Mouse (Mus musculus) CH12.LX (cell line): ENCODE measurements at regions not wholly inside any gene's neighbourhood (a gene's known extent, or its start where the extent isn't known, plus 50 kb on each side); places are given as distances from the start of the nearest gene placed in this dataset.

Experiments
- DNase-seq: peaks from one replicate; pipeline ENCODE4 v3.0.0-alpha.2; 2013; ENCODE audit errors: extremely low read depth
- H3K27ac ChIP-seq: 2 replicates; pipeline ENCODE4 v1.5.1; 2012; ENCODE audit warnings: low read depth, mild to moderate bottlenecking, control low read depth, moderate library complexity; ENCODE audit not compliant: insufficient read depth
- H3K27me3 ChIP-seq: replicated peaks from 2 replicates; pipeline ENCODE3; 2012; ENCODE audit warnings: inconsistent platforms
- H3K36me3 ChIP-seq, 2 experiments: replicated peaks in 1 of 2; 2 replicates each; pipeline versions ENCODE3 to v1.6.1; 2012; ENCODE audit warnings: inconsistent platforms in 1 of 2, low read length in 1 of 2, mild to moderate bottlenecking in 1 of 2, mixed read lengths in 1 of 2, moderate library complexity in 1 of 2; ENCODE audit not compliant: control insufficient read depth in 1 of 2, insufficient read depth in 1 of 2
- H3K4me1 ChIP-seq, 2 experiments: 2 replicates each; pipeline ENCODE4 v1.6.1; 2012; ENCODE audit warnings: inconsistent platforms in 1 of 2, moderate library complexity in 1 of 2; ENCODE audit not compliant: insufficient read depth in 2 of 2, control insufficient read depth in 1 of 2
- H3K4me2 ChIP-seq: 2 replicates; pipeline ENCODE4 v1.6.1; 2012; ENCODE audit warnings: low read depth, mild to moderate bottlenecking, control low read depth; ENCODE audit not compliant: poor library complexity, insufficient read depth, severe bottlenecking
- H3K4me3 ChIP-seq, 3 experiments: fragments of 150-350 bp in 1 of 3; sonication (generic) in 1 of 3; replicated peaks in 1 of 3; 2 replicates each; pipeline versions ENCODE3 to v1.5.1; 2011 to 2012; ENCODE audit warnings: low read depth in 2 of 3, low read length in 2 of 3, mild to moderate bottlenecking in 2 of 3, moderate library complexity in 2 of 3, control low read depth in 1 of 3, improper control_type of control experiment in 1 of 3, inconsistent platforms in 1 of 3, mixed read lengths in 1 of 3; ENCODE audit not compliant: poor library complexity in 1 of 3
- H3K79me2 ChIP-seq: replicated peaks from 2 replicates; pipeline ENCODE4 v1.6.1; 2012; ENCODE audit warnings: mild to moderate bottlenecking, moderate library complexity; ENCODE audit not compliant: control insufficient read depth, poor library complexity, insufficient read depth, severe bottlenecking; ENCODE audit errors: extremely low read depth
- H3K9ac ChIP-seq: 2 replicates; pipeline ENCODE4 v1.6.1; 2012; ENCODE audit warnings: low read depth, mild to moderate bottlenecking, control low read depth, moderate library complexity; ENCODE audit not compliant: insufficient read depth
- H3K9me3 ChIP-seq: replicated peaks from 2 replicates; pipeline ENCODE3; 2012; ENCODE audit warnings: low read length, inconsistent platforms, mixed read lengths
- BHLHE40 ChIP-seq: IDR thresholded peaks from 2 replicates; pipeline ENCODE4 v1.6.1; 2011; ENCODE audit warnings: mild to moderate bottlenecking, low read depth, low read length, improper control_type of control experiment
- GABPA ChIP-seq: IDR thresholded peaks from 2 replicates; pipeline ENCODE4 v1.6.1; 2012; ENCODE audit warnings: low read depth, low read length, improper control_type of control experiment, inconsistent platforms; ENCODE audit not compliant: insufficient replicate concordance
- HCFC1 ChIP-seq: IDR thresholded peaks from 2 replicates; pipeline ENCODE4 v1.6.1; 2012; ENCODE audit warnings: low read depth, mild to moderate bottlenecking, inconsistent platforms, low read length, improper control_type of control experiment
- MAZ ChIP-seq: IDR thresholded peaks from 2 replicates; pipeline ENCODE4 v1.6.1; 2012; ENCODE audit warnings: low read depth, mild to moderate bottlenecking, inconsistent platforms, low read length, improper control_type of control experiment, moderate library complexity
- MXI1 ChIP-seq: IDR thresholded peaks from 2 replicates; pipeline ENCODE4 v1.6.1; 2011; ENCODE audit warnings: mild to moderate bottlenecking, low read depth, low read length, improper control_type of control experiment
- NELFE ChIP-seq: IDR thresholded peaks from 2 replicates; pipeline ENCODE4 v1.6.1; 2011; ENCODE audit warnings: low read depth, low read length, improper control_type of control experiment
- PAX5 ChIP-seq: IDR thresholded peaks from 2 replicates; pipeline ENCODE4 v1.6.1; 2012; ENCODE audit warnings: low read length, inconsistent platforms, mixed read lengths
- POLR2AphosphoS2 ChIP-seq: IDR thresholded peaks from 2 replicates; pipeline ENCODE4 v1.6.1; 2011; ENCODE audit warnings: low read depth, low read length, improper control_type of control experiment
- RAD21 ChIP-seq: IDR thresholded peaks from 2 replicates; pipeline ENCODE4 v1.6.1; 2011; ENCODE audit warnings: low read depth, mild to moderate bottlenecking, low read length, improper control_type of control experiment, moderate library complexity
- SIN3A ChIP-seq: IDR thresholded peaks from 2 replicates; pipeline ENCODE4 v1.6.1; 2012; ENCODE audit warnings: low read length, improper control_type of control experiment, inconsistent platforms
- SMC3 ChIP-seq: IDR thresholded peaks from 2 replicates; pipeline ENCODE4 v1.6.1; 2011; ENCODE audit warnings: low read depth, low read length, improper control_type of control experiment
- UBTF ChIP-seq: IDR thresholded peaks from 2 replicates; pipeline ENCODE4 v1.6.1; 2012; ENCODE audit warnings: low read depth, mild to moderate bottlenecking, inconsistent platforms, low read length, improper control_type of control experiment, moderate library complexity
- USF1 ChIP-seq: IDR thresholded peaks from 2 replicates; pipeline ENCODE4 v1.6.1; 2014; ENCODE audit warnings: low read depth, mild to moderate bottlenecking, inconsistent platforms, low read length, improper control_type of control experiment
- USF2 ChIP-seq: conservative IDR thresholded peaks from 2 replicates; pipeline ENCODE4 v1.6.1; 2011; ENCODE audit warnings: low read depth, low read length, improper control_type of control experiment
- ZC3H11A ChIP-seq: IDR thresholded peaks from 2 replicates; pipeline ENCODE4 v1.6.1; 2012; ENCODE audit warnings: low read depth, mild to moderate bottlenecking, inconsistent platforms, low read length, improper control_type of control experiment
- ZMIZ1 ChIP-seq: IDR thresholded peaks from 2 replicates; pipeline ENCODE4 v1.6.1; 2012; ENCODE audit warnings: low read depth, mild to moderate bottlenecking, inconsistent platforms, low read length, improper control_type of control experiment
- ZNF384 ChIP-seq: IDR thresholded peaks from 2 replicates; pipeline ENCODE4 v1.6.1; 2012; ENCODE audit warnings: low read depth, low read length, improper control_type of control experiment, inconsistent platforms
- dilution Hi-C: fragments of 300-500 bp; cut with MboI; formaldehyde crosslinking; loops from 2 replicates; pipeline ENCODE4 v1.14.3; 2020; ENCODE audit warnings: low sequenced_read_pairs; ENCODE audit not compliant: extremely low pct_unique_long_range_greater_than_20kb, extremely low pct_ligation_motif_present
- in situ Hi-C: fragments of 300-500 bp; cut with MboI; formaldehyde crosslinking; loops from 3 replicates; pipeline ENCODE4 v1.14.3; 2019; ENCODE audit warnings: low sequenced_read_pairs, low pct_ligation_motif_present, low pct_unique_long_range_greater_than_20kb, mixed read lengths

DNA sequence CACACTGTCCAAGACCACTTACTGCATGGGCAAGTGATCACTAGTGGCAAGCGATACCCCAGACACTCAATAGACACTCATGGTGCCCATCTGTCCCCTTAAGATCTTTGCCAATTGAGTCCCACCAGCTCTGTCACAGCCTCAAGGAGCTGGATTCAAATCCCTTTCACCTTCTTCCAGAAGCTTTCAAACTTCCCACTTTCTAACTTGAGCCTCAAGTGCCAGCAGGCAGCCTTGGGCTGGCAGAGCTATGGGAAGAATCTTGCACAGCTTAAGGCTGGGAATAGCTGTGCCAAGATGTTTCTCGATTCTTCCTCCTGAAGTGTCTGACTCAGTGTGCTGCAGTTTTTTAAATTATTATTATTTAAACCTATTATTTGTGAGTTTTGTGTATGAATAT is 699.2 kb downstream of the Hs3st4 start:
- H3K4me1 ChIP-seq = no peaks in the 10 kb centered on the region
- peaks cover 7% of the 10 kb centered on the region for H3K27me3 ChIP-seq
- dilution Hi-C loops = no loop called here
- no peaks in the 10 kb centered on the region for H3K36me3 ChIP-seq
- no peak overlapping the region for H3K4me3 ChIP-seq
- H3K9me3 ChIP-seq = peaks cover 33% of the 10 kb centered on the region
- no peak for DNase-seq
- H3K79me2 ChIP-seq = no peaks in the 10 kb centered on the region
- H3K9ac ChIP-seq = no peak overlapping the region
- H3K27ac ChIP-seq = no peak overlapping the region
- TF ChIP-seq POLR2AphosphoS2 = no peak
- no peak for TF ChIP-seq SIN3A
- TF ChIP-seq RAD21 = no peak
- no peak for TF ChIP-seq UBTF
- no peak for TF ChIP-seq NELFE
- TF ChIP-seq GABPA = no peak
- TF ChIP-seq ZC3H11A = no peak
- no peak for TF ChIP-seq PAX5
- TF ChIP-seq ZMIZ1 = no peak
- no peak for TF ChIP-seq USF2
- TF ChIP-seq BHLHE40 = no peak
- TF ChIP-seq MXI1 = no peak
- no peak for TF ChIP-seq USF1
- no peak for TF ChIP-seq SMC3
- TF ChIP-seq MAZ = no peak
- TF ChIP-seq, all 38 proteins: peak for 0
- in situ Hi-C loops = no loop called here
- H3K4me2 ChIP-seq = no peak overlapping the region

- no peak for DNase-seq
- Histone ChIP-seq H3K9me3 (peaks cover 23% of the 10 kb centered on the region), H3K27me3 (peaks cover 5% of the 10 kb centered on the region), H3K79me2 (no peaks in the 10 kb centered on the region), H3K27ac (no peak overlapping the region), H3K4me2 (no peak overlapping the region), H3K4me1 (no peaks in the 10 kb centered on the region)
- in situ Hi-C loops = no loop called here
- no peak for TF ChIP-seq ZNF384
- no peak for TF ChIP-seq HCFC1
- no peak for TF ChIP-seq USF2
- no peak for TF ChIP-seq NELFE
- TF ChIP-seq, all 38 proteins: peak for 0
- dilution Hi-C loops = no loop called here
- Histone ChIP-seq H3K4me3 (no peak overlapping the region), H3K9ac (no peak overlapping the region), H3K36me3 (no peaks in the 10 kb centered on the region)
These were observed 702.8 kb downstream of the Hs3st4 start for GRCm38 (mm10) chr7:124685424-124685823.
